Mouse (Mus musculus): ENCODE data around the gene Csn1s2b. TPM values are rescaled to one million over a fixed set of nuclear protein-coding genes. Genes with fewer than 3 reads are reported as not detected.
"Not testable (repeated sequence)": the region's sequence is repeated elsewhere in the genome, so short reads cannot be mapped to it uniquely, and the experiment has no call there.

The Csn1s2b gene
- total RNA-seq (2015; ENCODE audit: low replicate concordance) (not detected in 2 replicates), total RNA-seq (2017; ENCODE audit: low replicate concordance) (not detected in 2 replicates)

DNA sequence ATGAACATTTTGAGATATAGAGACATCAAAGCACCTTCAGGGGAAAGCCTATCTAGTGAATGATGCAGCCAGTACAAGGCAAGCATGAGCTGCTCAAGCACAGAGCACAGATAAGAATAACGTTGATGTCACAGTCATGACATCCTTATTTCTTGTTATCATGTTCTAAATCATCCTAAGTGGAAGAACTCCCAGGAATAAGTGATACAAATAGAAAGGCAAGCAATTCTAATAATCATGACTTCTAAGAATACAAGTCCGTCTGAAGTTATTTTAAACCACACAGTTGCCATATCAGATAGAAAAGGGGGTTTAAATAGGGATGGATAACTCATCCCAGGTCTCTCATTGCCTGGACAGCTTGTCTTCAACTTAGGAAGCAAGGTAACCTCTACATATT is at the start of gene Csn1s2b:
TSS of gene Csn1s2b (plus strand) at position 301 of the 400 bp plus-strand sequence.
- no peak for ATAC-seq (replicated peaks; ENCODE audit: low FRiP score, poor library complexity, severe bottlenecking)

DNA sequence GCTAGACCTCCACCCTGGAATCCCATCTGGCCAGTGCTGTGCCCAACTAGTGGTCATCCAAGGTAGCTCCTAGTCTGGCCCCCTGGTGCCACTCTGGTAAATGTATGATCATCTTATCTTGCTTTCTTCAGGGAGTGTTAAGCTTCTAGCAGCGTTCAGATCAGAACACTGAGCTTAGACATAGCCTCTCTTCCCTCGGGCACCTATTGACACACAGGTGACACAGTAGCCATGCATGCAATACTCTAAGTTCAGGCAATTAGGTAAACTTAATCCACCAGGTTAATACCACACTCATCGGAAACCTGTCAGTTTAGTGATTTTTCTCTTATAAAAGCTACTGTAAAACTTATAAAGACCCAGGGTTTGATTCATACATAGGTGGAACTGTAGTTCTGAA is 43.3 kb upstream of the Csn1s2b start:
- ATAC-seq (replicated peaks; ENCODE audit: low FRiP score, poor library complexity, severe bottlenecking), result no peak

DNA sequence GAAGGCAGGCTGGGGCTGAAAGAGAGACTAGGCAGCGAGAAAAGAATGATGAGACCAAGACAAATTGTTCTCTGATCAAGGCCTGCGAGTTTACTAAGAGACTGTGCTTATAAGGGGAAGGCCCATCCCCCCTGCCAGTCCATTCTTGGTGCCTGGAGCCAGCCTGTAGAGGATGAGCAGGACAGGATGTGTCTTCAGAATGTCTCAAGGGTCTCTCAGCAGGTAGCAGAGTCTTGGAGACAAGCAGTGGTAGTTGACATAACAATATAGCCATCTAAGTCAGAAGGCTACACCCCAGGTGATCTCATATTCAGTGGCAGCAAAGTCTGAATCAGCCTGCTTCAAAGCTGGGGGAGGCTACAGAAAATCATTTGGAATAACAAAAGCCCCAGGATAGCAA is 35.7 kb upstream of the Csn1s2b start:
- ATAC-seq (replicated peaks; ENCODE audit: low FRiP score, poor library complexity, severe bottlenecking), result not testable (repeated sequence)

DNA sequence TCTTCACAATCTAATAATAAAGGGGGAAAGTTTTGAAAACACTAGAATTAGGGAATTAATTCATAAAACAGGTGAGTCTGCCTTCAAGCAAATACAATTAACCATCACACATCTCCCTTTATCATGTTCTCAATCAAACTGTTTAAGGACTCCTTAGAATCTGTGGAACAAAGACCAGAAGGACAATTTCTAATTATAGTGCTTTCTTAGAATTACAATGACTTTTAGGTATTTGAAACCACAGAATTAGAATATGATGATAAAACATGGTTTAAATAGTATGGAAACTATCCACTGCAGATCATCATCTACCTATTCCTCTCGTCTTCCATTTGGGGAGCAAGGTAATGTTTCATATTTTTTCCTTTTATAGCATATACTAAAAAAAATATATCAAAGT is 33.6 kb upstream of the Csn1s2b start, which contains the start of gene Csn1s2a:
TSS of gene Csn1s2a (plus strand) at position 301 of the 400 bp plus-strand sequence.
- no peak for ATAC-seq (replicated peaks; ENCODE audit: low FRiP score, poor library complexity, severe bottlenecking)

DNA sequence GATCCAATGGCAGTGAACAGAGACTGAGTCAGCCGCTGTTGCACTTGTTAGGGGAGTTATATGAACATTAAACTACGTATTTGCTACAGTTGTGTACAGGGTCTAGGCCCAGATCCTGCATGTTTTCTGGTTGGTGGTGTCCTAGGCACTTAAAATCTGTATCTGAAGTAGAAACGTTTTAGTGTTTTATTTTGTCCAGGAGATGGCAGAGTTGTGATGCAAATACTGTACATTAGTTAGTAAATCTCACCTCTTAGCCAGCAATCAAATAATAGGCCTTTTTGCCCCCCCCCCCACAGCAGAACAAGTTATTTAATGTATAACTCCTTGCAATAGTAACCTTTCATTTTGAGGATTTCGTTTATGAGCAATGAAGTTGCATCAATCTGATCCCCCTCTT is 25.2 kb upstream of the Csn1s2b start:
- ATAC-seq (replicated peaks; ENCODE audit: low FRiP score, poor library complexity, severe bottlenecking), result no peak

DNA sequence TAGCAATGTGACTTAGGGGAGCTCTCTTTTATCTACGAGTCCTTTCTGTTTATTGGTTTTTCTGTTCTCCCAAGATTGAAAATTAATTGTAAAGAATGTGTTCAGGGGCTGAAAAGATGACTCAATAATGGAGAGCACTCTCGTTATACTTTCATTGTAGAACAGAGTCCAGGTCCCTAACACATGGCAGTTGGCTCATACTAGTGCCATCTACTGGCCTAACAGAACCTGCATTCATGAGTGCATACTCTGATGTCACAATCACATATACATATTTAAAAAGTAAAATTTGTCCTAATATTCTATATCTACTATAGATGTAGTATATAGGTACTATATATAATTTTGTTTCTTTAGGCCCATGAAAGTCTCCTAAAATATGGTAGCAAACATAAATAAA is 1.4 kb downstream of the Csn1s2b start:
- ATAC-seq (replicated peaks; ENCODE audit: low FRiP score, poor library complexity, severe bottlenecking), result no peak

DNA sequence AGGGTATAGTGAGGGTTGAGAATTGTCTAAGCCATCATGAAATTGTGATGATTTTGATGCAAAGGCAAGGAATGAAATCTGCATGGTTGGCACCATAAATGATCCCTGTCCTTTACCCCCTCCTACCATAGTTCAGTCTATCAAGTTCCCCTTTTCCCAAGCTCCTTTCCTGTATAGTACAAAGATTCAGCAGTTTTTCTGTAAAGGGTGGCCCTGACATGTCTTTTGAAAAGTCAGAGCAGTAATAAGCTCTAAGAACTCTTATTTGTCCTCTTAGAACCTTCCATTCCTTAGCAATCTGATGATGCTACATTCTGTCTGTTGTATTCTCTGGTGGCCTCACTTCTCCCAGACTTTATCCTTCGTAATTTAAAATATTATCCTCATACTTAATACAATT is 17.5 kb downstream of the Csn1s2b start, which contains the start of gene Prr27:
TSS of gene Prr27 (plus strand) at position 301 of the 400 bp plus-strand sequence.
- no peak for ATAC-seq (replicated peaks; ENCODE audit: low FRiP score, poor library complexity, severe bottlenecking)

DNA sequence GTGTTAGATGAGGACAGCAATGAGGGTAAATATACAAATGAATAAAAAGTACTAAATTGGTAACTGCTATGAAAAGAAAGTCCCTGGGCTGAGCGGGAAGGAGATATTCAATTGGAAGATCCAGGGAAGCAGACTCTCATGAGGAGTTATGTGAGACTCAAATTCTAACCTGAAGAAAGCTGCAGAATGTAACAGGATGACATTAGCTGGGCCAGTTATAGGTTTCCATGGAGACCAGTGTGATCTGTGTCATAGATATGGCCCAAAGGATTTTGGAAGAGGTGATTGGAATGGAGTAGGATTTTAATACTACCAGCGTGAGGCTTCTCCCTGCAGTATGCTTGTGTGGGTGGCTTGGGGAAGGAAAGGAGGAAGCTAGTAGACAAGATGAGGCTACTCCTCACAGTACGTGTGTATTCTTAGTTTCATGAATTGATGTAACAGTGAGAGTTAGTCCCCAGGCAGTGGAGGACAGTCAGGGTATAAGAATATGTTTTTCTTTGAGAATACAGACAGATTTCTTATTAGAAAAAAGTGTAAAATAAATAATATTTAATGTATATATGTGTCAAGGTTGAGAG is 47.3 kb downstream of the Csn1s2b start:
- ATAC-seq (replicated peaks; ENCODE audit: low FRiP score, poor library complexity, severe bottlenecking), result no peak

DNA sequence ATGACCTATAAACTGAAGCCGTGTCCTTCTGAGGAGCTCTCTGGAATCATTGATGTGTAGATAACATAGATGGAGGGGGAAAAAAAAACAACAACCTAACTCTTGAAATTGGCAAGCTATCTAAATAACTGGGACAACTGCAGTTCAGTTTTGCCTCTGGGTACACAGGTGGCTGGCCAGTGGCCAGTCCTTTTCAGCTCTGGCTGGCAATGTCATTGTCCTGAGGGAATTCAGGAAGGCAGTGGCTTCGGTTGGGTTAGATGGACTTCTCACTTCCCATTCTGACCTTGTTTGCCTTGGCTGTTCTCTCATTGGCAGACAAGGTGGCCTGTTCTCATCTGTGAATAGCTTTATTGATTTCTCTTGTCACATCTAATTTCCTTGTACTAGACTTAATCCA is 62.2 kb downstream of the Csn1s2b start:
- ATAC-seq (replicated peaks; ENCODE audit: low FRiP score, poor library complexity, severe bottlenecking), result no peak

DNA sequence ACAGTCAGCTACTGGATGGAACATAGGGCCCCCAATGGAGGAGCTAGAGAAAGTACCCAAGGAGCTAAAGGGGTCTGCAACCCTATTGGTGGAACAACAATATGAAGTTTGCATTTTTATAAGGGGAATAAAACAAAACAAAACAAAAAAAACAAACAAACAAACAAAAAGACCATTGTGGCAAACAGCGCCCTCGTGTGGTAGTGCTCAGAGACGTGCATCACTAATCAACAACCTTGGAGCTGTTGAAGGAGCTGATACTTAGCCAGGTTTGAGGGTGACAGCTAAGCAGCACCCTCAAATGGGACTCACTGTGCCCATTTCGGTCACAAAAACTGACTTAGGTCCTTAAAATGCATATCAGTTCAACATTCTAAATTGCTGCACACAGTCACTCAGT is 63.5 kb downstream of the Csn1s2b start:
- ATAC-seq (replicated peaks; ENCODE audit: low FRiP score, poor library complexity, severe bottlenecking), result no peak

Other genes with a start within 250 kb of the Csn1s2b start
- not detected in 2 replicates for gene Sult1d1, start 239.1 kb upstream of the Csn1s2b start, total RNA-seq (2015; ENCODE audit: low replicate concordance)
- gene Sult1d1, start 239.1 kb upstream of the Csn1s2b start, total RNA-seq (2017; ENCODE audit: low replicate concordance), result not detected in 2 replicates
- not detected in 2 replicates for gene Sult1e1, start 216.5 kb upstream of the Csn1s2b start, total RNA-seq (2015; ENCODE audit: low replicate concordance)
- gene Sult1e1, start 216.5 kb upstream of the Csn1s2b start, total RNA-seq (2017; ENCODE audit: low replicate concordance), result not detected in 2 replicates
- not detected in 2 replicates for gene Csn1s1, start 141.9 kb upstream of the Csn1s2b start, total RNA-seq (2015; ENCODE audit: low replicate concordance)
- gene Csn1s1, start 141.9 kb upstream of the Csn1s2b start, total RNA-seq (2017; ENCODE audit: low replicate concordance), result not detected in 2 replicates
- not detected in 2 replicates for gene Csn2, start 108.5 kb upstream of the Csn1s2b start, total RNA-seq (2015; ENCODE audit: low replicate concordance)
- gene Csn2, start 108.5 kb upstream of the Csn1s2b start, total RNA-seq (2017; ENCODE audit: low replicate concordance), result not detected in 2 replicates
- not detected in 2 replicates for gene Csn1s2a, start 33.5 kb upstream of the Csn1s2b start, total RNA-seq (2015; ENCODE audit: low replicate concordance)
- gene Csn1s2a, start 33.5 kb upstream of the Csn1s2b start, total RNA-seq (2017; ENCODE audit: low replicate concordance), result not detected in 2 replicates
- not detected in 2 replicates for gene Prr27, start 17.6 kb downstream of the Csn1s2b start, total RNA-seq (2015; ENCODE audit: low replicate concordance)
- gene Prr27, start 17.6 kb downstream of the Csn1s2b start, total RNA-seq (2017; ENCODE audit: low replicate concordance), result not detected in 2 replicates
- gene Odam, start 76.9 kb downstream of the Csn1s2b start, total RNA-seq (2015; ENCODE audit: low replicate concordance), result not detected in 2 replicates
- not detected in 2 replicates for gene Odam, start 76.9 kb downstream of the Csn1s2b start, total RNA-seq (2017; ENCODE audit: low replicate concordance)
- gene Csn3, start 117.5 kb downstream of the Csn1s2b start, total RNA-seq (2015; ENCODE audit: low replicate concordance), result not detected in 2 replicates
- gene Csn3, start 117.5 kb downstream of the Csn1s2b start, total RNA-seq (2017; ENCODE audit: low replicate concordance), result not detected in 2 replicates
- gene 2310003L06Rik, start 161.4 kb downstream of the Csn1s2b start, total RNA-seq (2015; ENCODE audit: low replicate concordance), result not detected in 2 replicates
- gene 2310003L06Rik, start 161.4 kb downstream of the Csn1s2b start, total RNA-seq (2017; ENCODE audit: low replicate concordance), result not detected in 2 replicates
- not detected in 2 replicates for gene Gm28434, start 161.4 kb downstream of the Csn1s2b start, total RNA-seq (2015; ENCODE audit: low replicate concordance)
- gene Gm28434, start 161.4 kb downstream of the Csn1s2b start, total RNA-seq (2017; ENCODE audit: low replicate concordance), result not detected in 2 replicates
- gene Cabs1, start 171.4 kb downstream of the Csn1s2b start, total RNA-seq (2015; ENCODE audit: low replicate concordance), result not detected in 2 replicates
- gene Cabs1, start 171.4 kb downstream of the Csn1s2b start, total RNA-seq (2017; ENCODE audit: low replicate concordance), result not detected in 2 replicates
- gene Smr3a, start 194.5 kb downstream of the Csn1s2b start, total RNA-seq (2015; ENCODE audit: low replicate concordance), result not detected in 2 replicates
- gene Smr3a, start 194.5 kb downstream of the Csn1s2b start, total RNA-seq (2017; ENCODE audit: low replicate concordance), result not detected in 2 replicates

Measured in erythroid progenitor cell, adult 5-6 weeks (primary cell).